Mouse (Mus musculus): ENCODE measurements around the gene March9. TPM values are rescaled to one million over a fixed set of nuclear protein-coding genes. Genes with fewer than 3 reads are reported as not detected.
"Not testable (repeated sequence)": the region's sequence is repeated elsewhere in the genome, so short reads cannot be mapped to it uniquely, and the experiment has no call there.

March9 gene
- polyA plus RNA-seq, 1 experiment, result 3.5 TPM

DNA sequence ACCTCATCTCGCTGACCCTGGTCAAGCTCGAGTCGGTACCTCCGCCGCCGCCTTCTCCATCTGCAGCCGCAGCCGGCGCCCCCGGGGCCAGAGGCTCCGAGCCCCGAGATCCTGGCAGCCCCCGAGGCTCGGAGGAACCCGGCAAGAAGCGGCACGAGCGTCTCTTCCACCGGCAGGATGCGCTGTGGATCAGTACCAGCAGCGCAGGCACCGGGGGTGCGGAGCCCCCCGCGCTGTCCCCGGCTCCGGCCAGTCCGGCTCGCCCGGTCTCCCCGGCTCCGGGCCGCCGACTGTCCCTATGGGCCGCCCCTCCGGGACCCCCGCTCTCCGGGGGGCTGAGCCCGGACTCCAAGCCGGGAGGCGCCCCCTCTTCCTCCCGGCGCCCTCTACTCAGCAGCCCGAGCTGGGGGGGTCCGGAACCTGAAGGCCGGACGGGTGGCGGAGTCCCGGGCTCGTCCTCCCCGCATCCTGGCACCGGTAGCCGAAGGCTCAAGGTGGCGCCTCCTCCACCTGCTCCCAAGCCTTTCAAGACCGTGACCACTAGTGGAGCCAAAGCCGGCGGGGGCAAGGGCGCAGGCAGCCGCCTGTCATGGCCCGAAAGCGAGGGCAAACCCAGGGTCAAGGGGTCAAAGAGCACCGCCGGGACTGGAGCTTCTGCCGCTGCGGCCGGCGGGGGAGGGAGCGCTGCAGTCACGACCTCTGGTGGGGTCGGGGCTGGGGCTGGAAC is 19.8 kb upstream of the March9 start:
- DNase-seq (ENCODE audit: low spot score), result no peak

DNA sequence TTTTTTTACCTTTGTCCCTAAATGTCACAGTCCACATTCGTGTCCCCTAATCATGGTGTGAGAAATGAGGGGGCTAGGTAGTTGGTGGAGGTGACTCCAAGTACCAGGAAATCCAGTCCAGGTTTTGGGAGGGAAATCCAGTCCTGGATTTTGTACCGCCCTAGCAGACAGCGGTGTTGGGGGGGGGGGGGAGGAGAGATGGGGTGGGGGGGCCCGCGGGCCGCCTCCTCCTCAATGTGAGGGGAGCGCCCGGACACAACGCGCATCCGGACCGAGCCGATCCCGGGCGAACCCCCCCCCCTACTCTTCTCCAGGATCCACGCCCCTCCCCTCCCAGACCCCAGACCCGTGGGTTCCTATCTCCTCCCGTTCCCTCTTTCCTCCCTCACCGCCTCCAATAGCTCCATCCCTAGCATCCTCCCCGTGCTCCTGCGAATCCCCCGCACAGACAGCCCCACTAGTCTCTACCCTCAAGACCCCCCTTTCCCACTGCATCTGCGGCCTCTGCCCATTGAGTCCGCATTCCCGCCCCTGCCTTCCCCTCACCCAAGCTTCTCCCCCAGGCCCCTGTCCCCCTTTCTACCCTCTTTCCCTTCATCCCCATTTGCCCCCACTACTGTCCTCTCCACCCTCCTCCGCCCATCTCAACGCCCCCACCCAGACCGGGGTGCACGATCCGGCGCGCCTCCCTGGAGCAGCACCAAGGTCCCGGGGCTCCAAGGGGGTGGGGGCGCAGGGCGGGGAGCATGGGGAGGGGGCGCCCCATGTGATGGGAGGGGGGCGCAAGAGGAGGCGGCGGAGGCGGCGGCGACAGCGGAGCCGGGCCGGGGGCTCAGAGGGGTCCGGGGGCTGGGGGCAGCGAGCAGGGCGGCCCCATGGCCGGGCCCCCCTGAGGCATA is 18.9 kb upstream of the March9 start:
- no peak for DNase-seq (ENCODE audit: low spot score)

DNA sequence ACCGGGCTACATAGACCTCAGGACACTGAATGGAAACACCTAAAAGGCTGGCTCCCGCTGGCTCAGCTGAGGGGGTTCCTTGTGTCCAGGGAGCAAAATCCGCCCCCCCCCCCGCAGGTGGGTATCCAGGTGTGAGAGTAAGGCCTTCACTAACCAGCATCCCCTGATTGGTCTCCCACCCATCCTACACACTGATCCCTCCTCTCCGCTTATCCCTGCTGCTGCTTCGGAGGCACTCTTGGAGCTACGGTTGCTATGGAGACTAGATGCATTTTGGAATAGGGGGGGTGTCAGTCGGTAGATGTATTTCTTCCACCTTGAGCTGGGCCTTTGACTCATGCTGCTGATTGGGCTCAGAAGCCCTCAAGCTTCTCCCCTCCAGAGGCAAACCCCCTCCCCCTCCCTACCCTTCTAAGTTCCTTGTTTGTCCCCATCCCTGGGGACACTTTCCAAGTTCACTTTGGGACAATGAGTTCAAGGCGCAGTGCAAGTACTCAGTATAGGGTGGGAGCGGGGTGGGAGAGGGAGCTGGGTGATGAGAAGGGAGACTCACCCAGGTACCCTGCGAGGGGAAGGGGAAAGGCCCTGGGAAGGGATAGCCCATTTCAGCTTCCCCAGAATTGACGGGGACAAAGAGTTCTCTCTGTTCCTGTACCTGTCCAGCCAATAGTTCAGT is 18.2 kb upstream of the March9 start:
- no peak for DNase-seq (ENCODE audit: low spot score)

DNA sequence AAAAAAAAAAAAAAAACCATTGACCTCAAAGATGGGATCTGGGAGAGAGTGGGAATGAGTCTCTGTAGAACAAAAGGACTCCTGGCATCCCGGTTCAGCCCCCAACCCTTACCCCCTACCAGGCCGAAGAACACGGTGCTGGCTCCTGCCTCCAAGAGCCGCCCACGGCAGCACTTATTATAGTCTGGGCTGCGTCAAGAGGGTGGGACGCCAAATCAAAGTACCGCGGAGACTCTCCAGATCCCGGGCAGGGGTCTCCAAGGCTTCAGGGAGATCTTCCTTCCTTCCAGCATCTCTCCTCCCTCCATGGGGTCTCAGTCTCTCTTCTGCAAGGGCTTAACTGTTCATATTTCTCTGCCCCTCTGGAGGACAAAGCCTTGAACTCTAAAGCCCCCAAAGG is 17.5 kb upstream of the March9 start:
- DNase-seq (ENCODE audit: low spot score), result no peak

DNA sequence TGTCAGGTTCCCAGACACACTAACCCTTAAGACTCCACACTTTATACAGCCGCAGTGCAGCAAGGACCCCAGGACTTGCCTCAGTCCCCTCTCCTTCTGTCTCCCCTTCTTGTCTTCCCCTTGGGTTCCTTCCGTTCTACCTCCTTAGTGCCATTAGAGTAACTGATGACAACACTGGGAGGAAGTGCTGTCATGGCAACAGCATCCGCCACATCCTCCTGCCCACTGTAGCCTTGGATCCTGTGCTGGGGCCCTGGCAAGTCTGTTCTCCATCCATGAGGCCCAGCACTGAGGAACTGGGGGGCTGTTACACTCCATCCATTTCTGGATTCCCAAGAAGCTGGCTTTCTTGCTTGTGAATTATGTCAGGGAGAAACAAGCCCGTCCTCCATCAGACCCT is 16.1 kb upstream of the March9 start:
- DNase-seq (ENCODE audit: low spot score), result no peak

DNA sequence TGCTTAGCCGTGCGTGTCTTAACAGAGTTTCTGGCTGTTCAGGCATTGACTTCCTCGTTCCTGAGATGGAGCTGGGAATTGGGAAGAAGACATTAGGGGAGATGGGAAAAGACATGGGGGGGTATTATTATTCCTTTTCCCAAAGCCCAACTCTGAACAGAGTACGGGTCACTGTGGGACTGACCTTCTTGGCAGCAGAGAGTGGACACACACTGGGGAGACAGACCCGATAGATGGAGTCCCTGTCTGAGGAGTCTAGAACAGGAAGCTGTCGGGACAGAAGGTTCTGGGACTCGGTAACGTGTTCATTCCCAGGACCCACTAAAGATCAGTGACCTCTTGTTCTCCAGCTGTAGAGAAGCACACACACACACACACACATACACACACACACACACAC is 15.7 kb upstream of the March9 start:
- DNase-seq (ENCODE audit: low spot score), result no peak

DNA sequence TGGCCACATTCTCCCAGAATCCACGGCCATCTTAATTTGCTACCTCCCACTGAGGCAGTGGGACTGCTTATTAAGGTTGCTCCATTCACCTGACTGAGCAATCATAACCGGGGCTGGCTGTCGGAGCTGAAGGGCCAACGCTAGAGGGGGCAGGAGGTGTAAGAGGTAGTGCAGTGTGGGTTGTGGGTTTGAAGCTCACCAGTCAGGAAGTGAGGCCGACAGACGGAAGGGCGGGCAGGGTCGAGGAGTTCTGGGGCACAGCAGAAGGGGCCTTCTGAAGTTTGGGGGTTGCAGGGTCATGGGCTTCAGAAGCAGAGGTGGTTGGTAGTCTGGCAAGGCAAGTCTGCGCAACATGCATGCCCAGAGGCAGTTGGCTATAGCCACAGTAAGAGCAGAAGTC is 15.1 kb upstream of the March9 start, which contains the start of gene Agap2:
Agap2 (plus strand) TSS at position 205 of the 400 bp plus-strand sequence.
- DNase-seq (ENCODE audit: low spot score), result no peak

DNA sequence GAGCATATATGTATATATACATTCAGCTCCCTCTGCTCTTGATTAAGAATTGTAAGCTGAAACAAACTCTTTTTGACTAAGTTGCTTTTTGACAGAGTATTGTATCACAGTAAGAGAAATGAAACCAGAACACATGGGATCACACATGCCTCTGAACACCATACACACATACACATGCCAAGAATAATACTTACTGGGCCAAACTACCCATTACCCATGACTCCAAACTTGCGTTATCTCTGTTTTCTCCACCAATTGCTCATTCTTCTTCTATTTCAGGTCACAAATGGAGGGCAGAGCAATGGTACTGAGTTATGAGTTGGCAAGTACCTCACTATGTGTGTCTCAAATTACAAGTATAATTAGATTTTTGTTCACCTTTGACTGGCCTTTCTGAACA is 14.0 kb upstream of the March9 start:
- DNase-seq (ENCODE audit: low spot score), result no peak

DNA sequence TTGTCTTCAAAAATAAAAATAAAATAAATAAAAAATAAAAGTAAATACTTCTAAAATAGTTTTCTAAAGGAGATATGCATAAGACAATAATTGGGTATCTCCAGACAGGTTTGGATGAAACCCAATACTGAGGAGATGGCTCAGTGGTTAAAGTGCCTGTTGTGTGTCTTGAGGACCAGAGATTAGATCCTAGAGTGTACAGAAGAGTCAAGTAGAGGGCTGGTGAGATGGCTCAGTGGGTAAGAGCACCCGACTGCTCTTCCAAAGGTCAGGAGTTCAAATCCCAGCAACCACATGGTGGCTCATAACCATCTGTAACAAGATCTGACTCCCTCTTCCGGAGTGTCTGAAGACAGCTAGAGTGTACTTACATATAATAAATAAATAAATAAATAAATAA is 13.0 kb upstream of the March9 start:
- not testable (repeated sequence) for DNase-seq (ENCODE audit: low spot score)

DNA sequence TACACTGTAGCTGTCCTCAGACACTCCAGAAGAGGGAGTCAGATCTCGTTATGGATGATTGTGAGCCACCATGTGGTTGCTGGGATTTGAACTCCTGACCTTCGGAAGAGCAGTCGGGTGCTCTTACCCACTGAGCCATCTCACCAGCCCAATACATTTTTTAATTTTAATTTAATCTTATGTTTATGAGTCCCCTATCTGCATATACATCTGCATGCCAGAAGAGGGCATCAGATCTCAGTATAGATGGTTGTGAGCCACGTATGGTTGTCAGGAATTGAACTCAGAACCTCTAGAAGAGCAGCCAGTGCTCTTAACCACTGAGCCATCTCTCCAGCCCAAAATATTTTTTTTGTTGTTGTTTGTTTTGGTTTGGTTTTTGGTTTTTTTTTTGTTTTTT is 12.3 kb upstream of the March9 start:
- DNase-seq (ENCODE audit: low spot score), result not testable (repeated sequence)

DNA sequence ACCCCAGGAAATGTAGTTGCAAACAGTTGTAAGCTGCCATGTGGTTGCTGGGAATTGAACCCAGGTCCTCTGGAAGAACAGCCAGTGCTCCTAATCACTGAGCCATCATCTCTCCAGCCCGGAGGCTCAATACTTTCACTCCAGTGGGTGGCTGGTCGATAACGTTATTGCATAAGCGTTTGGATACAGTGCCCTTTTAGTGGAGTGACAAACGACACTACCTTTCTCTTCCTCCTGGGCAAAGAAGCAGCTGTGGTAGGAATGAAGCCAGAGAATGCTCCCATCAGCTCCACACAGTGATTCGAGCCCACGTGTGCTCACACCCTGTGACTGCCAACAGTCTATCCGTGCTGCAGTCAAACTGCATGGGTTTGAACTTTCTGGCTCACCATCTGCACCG is 11.2 kb upstream of the March9 start:
- DNase-seq (ENCODE audit: low spot score), result no peak

DNA sequence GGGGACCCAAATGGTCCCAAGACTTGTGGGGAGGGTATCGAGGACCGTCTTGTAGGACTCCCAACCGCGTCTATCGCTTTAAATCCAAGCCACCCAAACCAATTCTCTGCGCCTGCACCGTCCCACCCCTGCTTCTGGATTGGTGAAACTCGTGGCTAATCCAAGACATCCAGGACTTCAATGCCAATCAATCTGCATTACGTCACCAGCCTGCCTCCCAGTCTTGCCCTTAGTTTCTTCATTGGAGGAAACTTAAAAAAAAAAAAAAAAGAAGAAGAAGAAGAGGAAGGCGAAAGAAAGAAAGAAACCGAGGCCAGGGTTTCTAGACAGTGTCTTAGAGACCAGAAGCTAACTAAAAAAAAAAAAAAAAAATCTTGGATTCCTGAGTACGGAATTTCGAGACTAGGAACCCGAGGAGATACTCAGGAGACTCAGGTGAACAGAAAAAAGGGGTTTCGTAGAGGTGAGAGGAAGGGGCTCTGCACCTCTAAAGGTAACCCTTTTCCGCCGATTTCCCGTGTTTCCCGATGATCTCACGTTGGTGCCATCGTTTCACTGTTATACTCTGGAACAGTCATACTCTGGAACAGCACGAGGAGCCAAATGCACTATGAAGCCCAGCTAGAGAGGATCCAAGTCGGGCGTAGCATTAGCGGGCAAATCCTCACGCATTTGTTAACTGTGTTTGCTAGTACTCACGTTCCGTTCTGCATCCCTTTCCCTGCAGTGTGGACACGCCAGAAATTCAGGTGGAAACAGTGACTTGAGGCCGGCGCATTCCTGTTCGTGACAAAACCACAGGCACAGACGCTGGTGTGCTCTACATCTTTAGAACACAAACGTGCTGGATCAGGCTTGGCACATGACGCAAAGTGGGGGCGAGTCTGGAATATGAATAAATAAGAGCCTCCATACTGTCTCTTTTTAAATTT is 10.5 kb upstream of the March9 start, which contains the start of gene Tspan31:
Tspan31 (minus strand) TSS at position 75 of the 932 bp plus-strand sequence.
- peak; percentile 65 for DNase-seq (ENCODE audit: low spot score)

DNA sequence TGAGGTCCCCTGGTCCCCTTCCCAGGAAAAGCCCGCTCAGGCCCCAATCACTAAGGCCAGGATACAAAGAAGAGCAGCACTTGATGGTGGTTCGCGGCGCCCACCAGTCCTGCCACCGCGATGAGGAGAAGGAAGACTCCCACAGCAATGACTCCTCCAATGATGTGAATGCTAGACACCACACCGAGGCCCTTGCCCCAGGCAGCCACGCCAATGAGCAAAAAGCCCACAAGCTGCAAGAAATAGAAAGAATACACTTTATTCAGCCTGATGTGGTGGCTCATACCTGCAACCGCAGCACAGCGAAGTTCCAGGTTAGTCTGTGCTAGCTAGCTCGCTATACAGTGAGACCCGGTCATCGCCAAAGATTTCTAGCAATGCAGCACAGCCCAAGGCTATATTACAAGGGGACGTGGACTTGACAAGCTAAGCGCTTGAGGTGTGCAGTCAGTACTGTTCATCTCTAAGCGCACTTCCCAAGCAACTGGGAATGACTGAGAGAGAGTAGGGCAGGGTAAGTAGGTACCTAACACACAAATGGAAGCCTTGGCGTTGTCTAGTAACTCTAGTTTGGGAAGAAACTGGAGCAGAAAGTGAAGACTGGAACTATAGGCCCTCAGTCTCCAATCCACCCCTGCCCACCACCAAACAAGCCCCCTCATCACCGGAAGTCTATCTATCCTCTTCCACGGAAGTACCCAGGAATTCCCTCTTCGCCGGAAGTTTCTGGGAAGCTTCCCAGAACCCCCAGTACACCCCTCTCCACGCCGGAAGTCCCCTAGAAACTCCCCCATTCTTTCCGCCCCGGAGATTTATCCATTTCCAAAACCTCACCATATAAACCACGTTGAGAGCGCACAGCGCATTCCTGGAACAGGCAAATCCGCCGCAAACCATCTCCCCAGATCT is 9.6 kb upstream of the March9 start:
- DNase-seq (ENCODE audit: low spot score), result no peak

DNA sequence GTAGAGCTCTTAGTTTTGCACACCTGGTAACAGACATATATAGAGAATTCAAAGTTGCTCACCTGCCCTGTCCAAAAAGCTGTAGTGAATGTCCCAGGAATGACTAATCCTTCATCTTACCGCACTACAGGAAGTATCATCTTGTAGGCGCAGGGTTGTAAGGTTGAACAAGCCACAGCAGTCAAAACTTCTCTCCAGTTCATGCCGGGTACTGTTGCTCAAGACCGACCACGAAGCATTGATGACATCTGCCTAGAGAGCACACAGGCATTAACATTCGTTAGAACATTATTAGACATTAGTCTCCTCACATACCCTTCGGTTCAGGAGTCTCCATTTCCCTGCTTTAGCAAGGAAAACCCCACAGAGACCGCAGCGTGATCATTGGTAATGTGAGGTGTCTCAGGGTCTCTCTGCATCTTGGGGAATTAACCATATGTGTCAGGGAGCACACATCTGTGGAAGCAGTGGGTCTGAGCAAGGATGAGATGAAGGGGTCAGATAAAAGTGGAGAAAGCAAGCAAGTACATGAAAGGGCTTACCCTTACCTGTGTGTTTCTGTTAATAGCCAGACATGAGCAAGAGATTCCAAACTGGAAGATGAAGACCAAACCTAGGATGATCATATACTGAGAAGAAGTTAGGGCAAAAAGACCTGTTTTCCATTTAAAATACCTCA is 8.5 kb upstream of the March9 start:
- DNase-seq (ENCODE audit: low spot score), result no peak

DNA sequence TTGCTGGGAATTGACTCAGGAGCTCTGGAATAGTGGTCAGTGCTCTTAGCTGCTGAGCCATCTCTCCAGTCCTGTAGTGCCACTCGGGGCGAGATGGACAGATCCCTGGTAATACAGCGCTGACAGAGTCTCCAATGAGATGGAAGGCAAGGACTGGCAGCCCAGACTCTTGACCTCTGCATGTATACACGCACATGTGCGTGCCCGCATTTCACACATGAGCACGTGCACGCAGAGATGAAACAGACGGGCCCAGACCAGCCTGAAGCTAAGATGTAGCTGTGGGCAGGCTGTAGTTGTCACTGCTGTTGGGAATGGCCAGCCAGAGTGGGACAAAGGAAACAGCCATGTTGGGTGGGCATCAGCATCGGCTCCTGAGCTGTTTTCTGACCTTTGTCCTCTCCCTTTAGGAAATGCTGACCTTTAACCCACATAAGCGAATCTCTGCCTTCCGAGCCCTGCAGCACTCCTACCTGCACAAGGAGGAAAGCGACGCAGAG is 6.6 kb upstream of the March9 start:
- no peak for DNase-seq (ENCODE audit: low spot score)

DNA sequence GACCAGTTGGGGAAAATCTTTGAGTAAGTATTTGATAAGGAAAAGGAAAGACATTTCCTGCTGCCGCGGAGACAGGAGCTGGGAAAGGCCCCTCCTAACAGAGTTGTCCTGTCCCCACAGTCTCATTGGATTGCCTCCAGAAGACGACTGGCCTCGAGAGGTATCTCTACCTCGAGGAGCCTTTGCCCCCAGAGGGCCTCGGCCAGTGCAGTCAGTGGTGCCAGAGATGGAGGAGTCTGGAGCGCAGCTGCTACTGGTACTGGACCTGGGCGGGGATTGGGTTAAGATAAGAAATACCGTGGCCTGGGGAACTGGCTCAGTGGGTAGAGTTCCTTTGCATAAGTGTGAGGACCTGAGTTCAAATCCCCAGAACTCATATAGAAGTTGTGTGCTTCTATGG is 6.0 kb upstream of the March9 start:
- no peak for DNase-seq (ENCODE audit: low spot score)

DNA sequence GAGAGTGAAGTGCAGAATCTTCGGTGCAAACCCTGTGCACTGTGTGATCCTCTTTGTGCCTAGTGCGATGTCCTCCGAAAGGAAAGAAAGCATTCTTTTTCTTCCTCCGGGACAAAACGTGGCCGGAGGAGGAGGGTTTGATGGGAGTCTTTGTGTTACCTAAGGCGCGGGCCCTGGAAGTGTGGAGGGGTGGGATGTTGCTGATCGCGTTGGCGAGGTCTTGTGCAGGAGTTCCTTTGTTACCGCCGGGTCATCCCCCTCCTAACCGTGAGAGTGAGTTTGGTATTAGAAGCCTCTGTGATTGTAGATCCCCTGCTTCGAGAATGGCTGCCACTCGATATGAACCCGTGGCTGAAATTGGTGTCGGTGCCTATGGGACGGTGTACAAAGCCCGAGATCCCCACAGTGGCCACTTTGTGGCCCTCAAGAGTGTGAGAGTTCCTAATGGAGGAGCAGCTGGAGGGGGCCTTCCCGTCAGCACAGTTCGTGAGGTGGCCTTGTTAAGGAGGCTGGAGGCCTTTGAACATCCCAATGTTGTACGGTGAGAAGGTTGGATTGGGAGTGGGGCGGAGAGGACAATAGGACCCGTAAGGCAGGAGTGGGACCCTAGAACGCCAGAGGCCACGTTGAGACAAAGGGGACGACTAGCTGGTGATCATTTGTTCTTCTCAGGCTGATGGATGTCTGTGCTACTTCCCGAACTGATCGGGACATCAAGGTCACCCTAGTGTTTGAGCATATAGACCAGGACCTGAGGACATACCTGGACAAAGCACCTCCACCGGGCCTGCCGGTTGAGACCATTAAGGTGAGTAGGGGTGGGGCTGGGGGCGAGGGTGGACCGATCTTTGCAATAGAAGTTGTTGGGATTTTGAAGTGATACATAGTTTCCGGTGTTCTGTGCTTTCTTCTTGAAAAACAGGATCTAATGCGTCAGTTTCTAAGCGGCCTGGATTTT is 4.2 kb upstream of the March9 start:
- no peak for DNase-seq (ENCODE audit: low spot score)

DNA sequence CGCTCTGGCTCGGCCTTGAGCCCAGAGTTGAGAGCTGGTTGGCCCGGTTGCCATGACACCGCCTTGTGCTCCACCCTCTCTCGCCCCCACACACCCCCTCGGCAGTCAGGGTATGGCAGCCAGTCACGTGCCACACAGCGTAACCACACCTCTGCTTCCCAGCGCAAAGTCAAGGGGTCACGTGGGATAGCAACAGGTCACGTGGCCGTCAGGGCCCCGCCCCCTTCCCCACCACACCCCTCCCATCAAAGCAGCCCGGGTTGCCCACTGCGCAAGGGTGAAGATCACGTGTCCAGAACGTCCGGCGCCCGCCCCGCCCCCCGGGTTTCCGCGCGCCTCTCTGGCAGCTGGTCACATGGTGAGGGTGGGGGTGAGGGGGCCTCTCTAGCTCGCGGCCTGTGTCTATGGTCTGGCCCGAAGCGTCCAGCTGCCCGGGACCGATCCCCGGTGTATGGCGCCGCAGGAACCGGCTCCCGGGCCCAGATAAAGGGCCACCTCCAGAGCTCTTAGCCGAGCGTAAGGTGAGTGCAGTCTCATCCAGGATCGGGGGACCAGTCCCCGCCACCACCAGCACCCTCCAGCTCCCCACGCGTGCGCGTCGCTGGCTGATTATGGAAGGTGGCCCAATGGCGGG is 3.4 kb upstream of the March9 start, which contains the start of gene Cdk4:
Cdk4 (plus strand) TSS at position 296 of the 634 bp plus-strand sequence.
- peak; percentile 96 for DNase-seq (ENCODE audit: low spot score)

Measured in urinary bladder, adult 2 months (tissue).